Mouse (Mus musculus): ENCODE measurements around the gene Usp13. TPM values are rescaled to one million over a fixed set of nuclear protein-coding genes. Genes with fewer than 3 reads are reported as not detected.

Gene Usp13
- 7.1 and 7.8 TPM in 2 replicates for polyA plus RNA-seq (2016; fragmentation: Nextera tagmentation; extraction: Ambion mirVana)

GRCm38 (mm10) chr3:32817357-32818326 lies at the start of gene Usp13:
Gene Usp13, plus strand, starts transcription at chr3:32817546.
- Histone ChIP-seq H3K4me1 (replicated peaks) (peaks cover 7% of the 10 kb centered on the region), H3K9ac (replicated peaks) (peak within 1 kb of the TSS; percentile 79), H3K4me3 (replicated peaks) (peak within 1 kb of the TSS; percentile 76), H3K9me3 (no peaks in the 10 kb centered on the region), H3K4me2 (peak within 1 kb of the TSS; percentile 80), H3K36me3 (no peaks in the 10 kb centered on the region), H3K27ac (peak within 1 kb of the TSS; percentile 92), H3K27me3 (no peaks in the 10 kb centered on the region)
- under 1% methylated on average over 83 of the region's 84 CpGs for WGBS
- peak; percentile 89 for ATAC-seq (ENCODE audit: insufficient number of reproducible peaks, insufficient read depth, low FRiP score, low TSS enrichment, low read depth)

- WGBS = 80% methylated on average over 2 of the region's 2 CpGs
- Histone ChIP-seq H3K27me3 (no peaks in the 10 kb centered on the region), H3K36me3 (no peaks in the 10 kb centered on the region), H3K4me2 (no peak overlapping the region), H3K27ac (no peak overlapping the region), H3K9me3 (no peaks in the 10 kb centered on the region), H3K9ac (replicated peaks) (no peak overlapping the region), H3K4me1 (replicated peaks) (no peaks in the 10 kb centered on the region), H3K4me3 (replicated peaks) (no peak overlapping the region)
- ATAC-seq (ENCODE audit: insufficient number of reproducible peaks, insufficient read depth, low FRiP score, low TSS enrichment, low read depth) = no peak
Measured at GRCm38 (mm10) chr3:32770781-32771180, 46.6 kb upstream of the Usp13 start.

DNA sequence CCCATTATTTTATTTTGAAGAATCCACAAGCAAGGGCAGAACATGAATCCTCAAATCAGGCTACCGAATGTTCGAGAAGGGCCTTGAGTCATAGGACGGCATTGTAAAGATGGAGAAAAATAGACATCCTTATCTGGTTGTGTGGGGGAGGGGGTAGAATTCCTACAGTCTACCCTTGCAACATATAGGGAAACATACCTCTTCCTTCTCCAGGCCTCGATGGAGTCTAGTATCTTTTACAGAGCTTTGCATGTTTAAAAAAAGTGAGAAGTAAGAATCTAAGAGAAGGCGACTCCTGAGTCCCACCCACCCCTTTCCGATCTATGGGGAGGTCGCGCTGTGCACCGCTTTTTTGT lies 367 bp upstream of the Usp13 start:
- H3K4me3 ChIP-seq (replicated peaks) = peak overlapping the region; percentile 76
- peaks cover 5% of the 10 kb centered on the region for H3K4me1 ChIP-seq (replicated peaks)
- peak overlapping the region; percentile 80 for H3K4me2 ChIP-seq
- WGBS = 9% methylated on average over 9 of the region's 9 CpGs
- H3K9me3 ChIP-seq = no peaks in the 10 kb centered on the region
- no peaks in the 10 kb centered on the region for H3K36me3 ChIP-seq
- H3K9ac ChIP-seq (replicated peaks) = peak overlapping the region; percentile 79
- no peak; the same call in 1 of the 2 replicates for ATAC-seq (ENCODE audit: insufficient number of reproducible peaks, insufficient read depth, low FRiP score, low TSS enrichment, low read depth)
- H3K27ac ChIP-seq = peak overlapping the region; percentile 92
- H3K27me3 ChIP-seq = no peaks in the 10 kb centered on the region

- H3K4me2 ChIP-seq = peak overlapping the region; percentile 80
- H3K27me3 ChIP-seq = no peaks in the 10 kb centered on the region
- H3K4me3 ChIP-seq (replicated peaks) = peak overlapping the region; percentile 76
- H3K36me3 ChIP-seq = no peaks in the 10 kb centered on the region
- no peaks in the 10 kb centered on the region for H3K9me3 ChIP-seq
- H3K4me1 ChIP-seq (replicated peaks) = peaks cover 9% of the 10 kb centered on the region
- H3K27ac ChIP-seq = no peak overlapping the region
- 6% methylated on average over 12 of the region's 12 CpGs for WGBS
- H3K9ac ChIP-seq (replicated peaks) = peak overlapping the region; percentile 79; the same call in 1 of the 2 replicates
- ATAC-seq (ENCODE audit: insufficient number of reproducible peaks, insufficient read depth, low FRiP score, low TSS enrichment, low read depth) = no peak
Measured at GRCm38 (mm10) chr3:32818327-32818900, 1.1 kb downstream of the Usp13 start.

- no peak for ATAC-seq (ENCODE audit: insufficient number of reproducible peaks, insufficient read depth, low FRiP score, low TSS enrichment, low read depth)
- peaks cover 4% of the 10 kb centered on the region; the same call in 1 of the 2 replicates for H3K36me3 ChIP-seq
- H3K9me3 ChIP-seq = no peaks in the 10 kb centered on the region
- peaks cover 9% of the 10 kb centered on the region for H3K4me1 ChIP-seq (replicated peaks)
- H3K27ac ChIP-seq = no peak overlapping the region
- no peak overlapping the region for H3K4me3 ChIP-seq (replicated peaks)
- H3K9ac ChIP-seq (replicated peaks) = no peak overlapping the region
- H3K4me2 ChIP-seq = no peak overlapping the region
- H3K27me3 ChIP-seq = no peaks in the 10 kb centered on the region
- WGBS = 51% methylated on average over 3 of the region's 3 CpGs
Measured at GRCm38 (mm10) chr3:32822620-32823019, 5.3 kb downstream of the Usp13 start.

- Histone ChIP-seq H3K27ac (no peak overlapping the region), H3K4me2 (no peak overlapping the region), H3K4me1 (replicated peaks) (0 out of 2 replicates have a peak, but pooled peaks cover 4% of the 10 kb centered on the region), H3K4me3 (replicated peaks) (no peak overlapping the region), H3K9me3 (no peaks in the 10 kb centered on the region), H3K36me3 (peaks cover 4% of the 10 kb centered on the region; the same call in 1 of the 2 replicates), H3K9ac (replicated peaks) (no peak overlapping the region), H3K27me3 (no peaks in the 10 kb centered on the region)
- no peak for ATAC-seq (ENCODE audit: insufficient number of reproducible peaks, insufficient read depth, low FRiP score, low TSS enrichment, low read depth)
- 78% methylated on average over 5 of the region's 5 CpGs for WGBS
Measured at GRCm38 (mm10) chr3:32824923-32825322, 7.6 kb downstream of the Usp13 start.

GRCm38 (mm10) chr3:32825964-32826479 lies 8.7 kb downstream of the Usp13 start:
- ATAC-seq (ENCODE audit: insufficient number of reproducible peaks, insufficient read depth, low FRiP score, low TSS enrichment, low read depth) = no peak
- Histone ChIP-seq H3K27me3 (no peaks in the 10 kb centered on the region), H3K4me2 (no peak overlapping the region), H3K9ac (replicated peaks) (no peak overlapping the region), H3K9me3 (no peaks in the 10 kb centered on the region), H3K4me1 (replicated peaks) (0 out of 2 replicates have a peak, but pooled peaks cover 4% of the 10 kb centered on the region), H3K4me3 (replicated peaks) (no peak overlapping the region), H3K27ac (no peak overlapping the region), H3K36me3 (peaks cover 4% of the 10 kb centered on the region; the same call in 1 of the 2 replicates)
- 69% methylated on average over 3 of the region's 3 CpGs for WGBS

DNA sequence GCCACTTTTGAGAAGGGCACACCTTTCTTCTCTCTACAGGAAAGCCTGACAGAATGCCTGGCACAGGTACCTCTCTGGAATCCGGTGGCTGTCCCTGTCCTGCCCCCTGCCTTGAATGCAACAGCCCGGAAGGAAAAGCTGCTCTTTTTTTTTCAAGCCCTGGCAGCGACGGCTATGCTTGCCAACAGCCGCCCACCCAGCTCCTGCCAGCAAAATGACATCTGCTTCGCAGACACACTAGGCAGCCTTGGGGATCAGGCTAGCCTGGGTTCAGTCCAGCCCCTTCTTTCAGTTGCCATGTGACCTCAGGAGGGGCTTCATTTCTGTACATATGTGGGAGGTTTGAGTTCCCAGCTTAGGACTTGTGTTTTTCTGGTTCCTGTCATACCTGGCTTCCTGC lies 9.4 kb downstream of the Usp13 start:
- Histone ChIP-seq H3K4me2 (no peak overlapping the region), H3K27ac (no peak overlapping the region), H3K9ac (replicated peaks) (no peak overlapping the region), H3K4me1 (replicated peaks) (0 out of 2 replicates have a peak, but pooled peaks cover 4% of the 10 kb centered on the region), H3K4me3 (replicated peaks) (no peak overlapping the region), H3K36me3 (peaks cover 4% of the 10 kb centered on the region; the same call in 1 of the 2 replicates), H3K9me3 (no peaks in the 10 kb centered on the region), H3K27me3 (no peaks in the 10 kb centered on the region)
- ATAC-seq (ENCODE audit: insufficient number of reproducible peaks, insufficient read depth, low FRiP score, low TSS enrichment, low read depth) = no peak
- 84% methylated on average over 6 of the region's 6 CpGs for WGBS

GRCm38 (mm10) chr3:32833871-32834270 lies 16.5 kb downstream of the Usp13 start:
- 59% methylated on average over 2 of the region's 2 CpGs for WGBS
- no peak overlapping the region for H3K4me3 ChIP-seq (replicated peaks)
- no peaks in the 10 kb centered on the region for H3K9me3 ChIP-seq
- no peak overlapping the region for H3K9ac ChIP-seq (replicated peaks)
- peaks cover 5% of the 10 kb centered on the region; the same call in 1 of the 2 replicates for H3K36me3 ChIP-seq
- H3K27ac ChIP-seq = no peak overlapping the region
- no peak for ATAC-seq (ENCODE audit: insufficient number of reproducible peaks, insufficient read depth, low FRiP score, low TSS enrichment, low read depth)
- H3K4me2 ChIP-seq = no peak overlapping the region
- no peaks in the 10 kb centered on the region for H3K27me3 ChIP-seq
- no peaks in the 10 kb centered on the region for H3K4me1 ChIP-seq (replicated peaks)

GRCm38 (mm10) chr3:32837847-32838246 lies 20.5 kb downstream of the Usp13 start:
- H3K9me3 ChIP-seq = no peaks in the 10 kb centered on the region
- WGBS = 76% methylated on average over 7 of the region's 7 CpGs
- no peak overlapping the region for H3K9ac ChIP-seq (replicated peaks)
- H3K27me3 ChIP-seq = no peaks in the 10 kb centered on the region
- no peak for ATAC-seq (ENCODE audit: insufficient number of reproducible peaks, insufficient read depth, low FRiP score, low TSS enrichment, low read depth)
- H3K4me3 ChIP-seq (replicated peaks) = no peak overlapping the region
- no peak overlapping the region for H3K4me2 ChIP-seq
- no peaks in the 10 kb centered on the region for H3K4me1 ChIP-seq (replicated peaks)
- H3K36me3 ChIP-seq = peaks cover 14% of the 10 kb centered on the region; the same call in 1 of the 2 replicates
- no peak overlapping the region for H3K27ac ChIP-seq

Measured in limb, embryonic 12.5 days (tissue).